Mouse (Mus musculus) intestine, embryonic 15.5 days (tissue): ENCODE data around the gene Bcas1. TPM values are rescaled to one million over a fixed set of nuclear protein-coding genes. Genes with fewer than 3 reads are reported as not detected.

Source experiments
- ATAC-seq: fragments of 200-750 bp; cut with Nextera tagmentation; 2 replicates; pipeline ENCODE4 v1.8.0; 2017; ENCODE audit warnings: moderate TSS enrichment, moderate library complexity
- H3K27ac ChIP-seq: fragments of 300-500 bp; sonication (generic); 2 replicates; pipeline ENCODE4 v1.5.1; 2015; ENCODE audit warnings: mild to moderate bottlenecking, inconsistent platforms
- H3K27me3 ChIP-seq: fragments of 300-500 bp; sonication (generic); replicated peaks from 2 replicates; pipeline ENCODE4 v1.6.1; 2015; ENCODE audit warnings: inconsistent platforms
- H3K36me3 ChIP-seq: fragments of 300-500 bp; sonication (generic); 2 replicates; pipeline ENCODE4 v1.6.1; 2015; ENCODE audit warnings: inconsistent platforms
- H3K4me1 ChIP-seq: fragments of 300-500 bp; sonication (generic); replicated peaks from 2 replicates; pipeline ENCODE4 v1.6.1; 2015; ENCODE audit warnings: inconsistent platforms
- H3K4me2 ChIP-seq: fragments of 300-500 bp; sonication (generic); replicated peaks from 2 replicates; pipeline ENCODE4 v1.6.1; 2015; ENCODE audit warnings: mild to moderate bottlenecking, inconsistent platforms
- H3K4me3 ChIP-seq: fragments of 300-500 bp; sonication (generic); replicated peaks from 2 replicates; pipeline ENCODE4 v1.5.1; 2015; ENCODE audit warnings: inconsistent platforms
- H3K9ac ChIP-seq: fragments of 300-500 bp; sonication (generic); 2 replicates; pipeline ENCODE4 v1.6.1; 2015; ENCODE audit warnings: inconsistent platforms
- H3K9me3 ChIP-seq: fragments of 300-500 bp; sonication (generic); 2 replicates; pipeline ENCODE4 v1.6.1; 2016; ENCODE audit warnings: inconsistent platforms
- WGBS: fragments of 180-500 bp; shearing (Covaris S2); methylation state at CpG from one replicate; pipeline ENCODE4 v1.1.7; 2015; 5-methylcytosine and 5-hydroxymethylcytosine counted together
- polyA plus RNA-seq: library from polyadenylated mRNA; unstranded; fragments of >200 nt; fragmentation: Nextera tagmentation; extraction: Ambion mirVana; gene quantifications from 2 replicates; pipeline ENCODE4 v1.2.1, GENCODE M21; 2015

Bcas1 gene
- polyA plus RNA-seq, 1 experiment from 2014 or later = 6.0 TPM

- Histone ChIP-seq H3K4me1 (no peaks in the 10 kb centered on the region), H3K4me2 (no peak overlapping the region), H3K9ac (no peak overlapping the region), H3K27me3 (no peaks in the 10 kb centered on the region), H3K27ac (no peak overlapping the region), H3K9me3 (no peaks in the 10 kb centered on the region), H3K4me3 (no peak overlapping the region), H3K36me3 (no peaks in the 10 kb centered on the region)
- ATAC-seq = no peak
- 81% methylated on average over 8 of the region's 8 CpGs for WGBS
Observed at GRCm38 (mm10) chr2:170302825-170303224, 124.8 kb downstream of the Bcas1 start.

Other genes starting within 250 kb of the Bcas1 start
- 61.6 and 81.4 TPM in 2 replicates for gene Pfdn4, start 68.6 kb upstream of the Bcas1 start, polyA plus RNA-seq
- gene Cyp24a1, start 69.3 kb upstream of the Bcas1 start, polyA plus RNA-seq = not detected in 2 replicates
- not detected in 2 replicates for gene 4930470P17Rik, start 174.2 kb upstream of the Bcas1 start, polyA plus RNA-seq